Mouse (Mus musculus) heart, adult 2 months (tissue): ENCODE results near the gene 1190007I07Rik.

Source experiments
- CTCF ChIP-seq: fragments of 200-600 bp; IDR thresholded peaks from 2 replicates; pipeline ENCODE4 v1.8.1; 2022; ENCODE audit warnings: antibody characterized with exemption, mild to moderate bottlenecking, moderate library complexity
- EP300 ChIP-seq: fragments of 200-500 bp; IDR thresholded peaks from 2 replicates; pipeline ENCODE4 v1.6.1; 2011; ENCODE audit warnings: low read depth, low read length, control low read depth; ENCODE audit not compliant: insufficient read depth

GRCm38 (mm10) chr10:82654581-82654980 is 31.6 kb upstream of the 1190007I07Rik start:
- TF ChIP-seq EP300 (no peak), CTCF (no peak)
